Mouse (Mus musculus) kidney, adult 2 months (tissue): ENCODE measurements around the gene Tfap4. TPM values are rescaled to one million over a fixed set of nuclear protein-coding genes. Genes with fewer than 3 reads are reported as not detected.
"Not testable (repeated sequence)": the region's sequence is repeated elsewhere in the genome, so short reads cannot be mapped to it uniquely, and the experiment has no call there.

ENCODE experiments used
- DNase-seq: peaks from one replicate; pipeline ENCODE4 v3.0.0; 2021
- H3K27ac ChIP-seq: fragments of 200-500 bp; 2 replicates; pipeline ENCODE4 v1.5.1; 2012; ENCODE audit warnings: low read depth, low read length, control low read depth, inconsistent platforms; ENCODE audit not compliant: insufficient read depth
- H3K27me3 ChIP-seq: fragments of 200-500 bp; replicated peaks from 2 replicates; pipeline ENCODE4 v1.6.1; 2012; ENCODE audit warnings: mild to moderate bottlenecking, moderate library complexity, low read length, inconsistent platforms; ENCODE audit not compliant: control insufficient read depth, insufficient read depth
- H3K36me3 ChIP-seq: fragments of 200-500 bp; 2 replicates; pipeline ENCODE4 v1.6.1; 2012; ENCODE audit warnings: mild to moderate bottlenecking, moderate library complexity, low read length, inconsistent platforms; ENCODE audit not compliant: control insufficient read depth, insufficient read depth
- H3K4me1 ChIP-seq: fragments of 200-500 bp; 2 replicates; pipeline ENCODE4 v1.6.1; 2011; ENCODE audit warnings: low read length; ENCODE audit not compliant: control insufficient read depth, insufficient read depth
- H3K4me3 ChIP-seq: fragments of 200-500 bp; 2 replicates; pipeline ENCODE4 v1.5.1; 2011; ENCODE audit warnings: mild to moderate bottlenecking, low read depth, low read length, control low read depth; ENCODE audit not compliant: insufficient read depth
- CTCF ChIP-seq: fragments of 200-500 bp; conservative IDR thresholded peaks from 2 replicates; pipeline ENCODE4 v1.5.1; 2011; ENCODE audit warnings: low read depth, mild to moderate bottlenecking, control low read depth, low read length, moderate library complexity, mixed read lengths; ENCODE audit not compliant: insufficient read depth, insufficient read length
- POLR2A ChIP-seq: fragments of 200-500 bp; IDR thresholded peaks from one replicate; pipeline ENCODE4 v1.6.1; 2011; ENCODE audit warnings: low read depth, low read length, control low read depth
- WGBS: fragments of 180-500 bp; shearing (Covaris S2); methylation state at CpG from one replicate; pipeline ENCODE4 v1.1.7; 2018; 5-methylcytosine and 5-hydroxymethylcytosine counted together
- polyA plus RNA-seq: library from polyadenylated mRNA; depleted of rRNA; stranded (reverse); fragments of >200 nt; gene quantifications from 2 replicates; pipeline ENCODE4 v1.2.3, GENCODE M21; 2012

Gene Tfap4
- polyA plus RNA-seq, 1 experiment: 5.1 TPM

DNA sequence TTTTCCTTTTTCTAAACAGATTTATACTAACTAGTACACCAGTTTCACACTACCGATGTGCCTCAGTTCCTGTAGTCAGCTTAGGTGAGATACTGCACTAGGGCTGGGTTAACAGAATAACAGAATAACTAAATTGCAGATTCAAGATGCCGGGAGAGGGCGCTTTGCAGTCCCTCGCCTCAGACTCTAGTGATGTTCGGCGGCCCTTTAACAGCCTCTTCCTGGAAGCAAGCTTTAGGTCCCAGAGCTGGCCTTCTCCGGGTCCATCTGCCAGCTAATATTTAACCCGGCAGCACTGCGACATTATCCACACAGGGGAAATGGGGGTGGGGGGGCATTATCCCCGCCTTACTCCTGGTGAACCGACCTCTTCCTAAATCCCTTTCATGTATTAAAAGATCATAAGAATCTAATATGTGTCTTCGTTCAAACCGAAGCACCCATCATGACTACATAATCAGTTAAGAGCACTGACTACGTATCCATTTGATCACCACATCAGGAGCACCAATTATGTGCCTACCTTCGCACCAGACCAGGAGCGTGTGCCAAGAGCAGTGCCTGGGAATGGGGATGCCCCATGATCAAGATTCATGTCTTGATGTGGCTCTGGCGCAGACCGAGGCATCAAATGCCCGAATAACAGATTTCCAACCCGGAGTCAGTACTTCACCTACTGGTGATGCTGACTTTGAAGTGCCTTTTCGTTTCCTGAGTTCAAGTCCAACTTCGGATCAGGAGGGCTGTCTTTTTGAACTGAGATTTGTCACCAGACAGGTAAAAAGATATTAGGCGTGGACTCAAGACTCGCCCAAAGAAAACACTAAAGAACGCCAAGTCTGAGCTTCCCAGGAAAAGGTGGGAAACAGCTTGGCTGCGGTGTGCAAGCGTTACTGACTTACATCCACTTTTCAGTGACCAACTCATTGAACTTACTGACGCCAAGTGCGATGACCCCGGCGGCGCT is 33.5 kb upstream of the Tfap4 start:
- TF ChIP-seq POLR2A (no peak), CTCF (peak; percentile 53)
- 8% methylated on average over 32 of the region's 32 CpGs for WGBS
- peak overlapping the region; percentile 96 for H3K27ac ChIP-seq
- H3K4me1 ChIP-seq: peaks cover 24% of the 10 kb centered on the region
- H3K27me3 ChIP-seq: no peaks in the 10 kb centered on the region
- peak; percentile 92 for DNase-seq
- H3K36me3 ChIP-seq: no peaks in the 10 kb centered on the region
- peak overlapping the region; percentile 81 for H3K4me3 ChIP-seq

DNA sequence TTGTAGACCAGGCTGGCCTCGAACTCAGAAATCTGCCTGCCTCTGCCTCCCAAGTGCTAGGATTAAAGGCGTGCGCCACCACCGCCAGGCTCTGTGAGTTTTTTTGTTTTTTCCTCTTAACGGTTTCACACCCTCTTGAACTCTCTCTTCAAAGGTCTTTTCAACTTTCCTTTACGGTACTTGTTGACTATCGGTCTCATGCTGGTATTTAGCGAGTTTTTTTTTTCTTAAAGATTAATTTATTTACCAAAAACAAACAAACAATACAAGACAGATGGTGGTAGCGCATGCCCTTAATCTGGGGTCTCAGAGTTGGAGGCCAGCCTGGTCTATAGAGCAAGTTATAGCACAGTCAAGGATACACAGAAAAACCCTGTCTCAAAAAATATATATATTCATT is 30.6 kb upstream of the Tfap4 start:
- Histone ChIP-seq H3K27ac (no peak overlapping the region), H3K36me3 (no peaks in the 10 kb centered on the region), H3K4me1 (peaks cover 16% of the 10 kb centered on the region), H3K27me3 (no peaks in the 10 kb centered on the region), H3K4me3 (no peak overlapping the region)
- 94% methylated on average over 9 of the region's 9 CpGs for whole genome bisulfite sequencing
- no peak for DNase-seq
- no peak for TF ChIP-seq CTCF
- TF ChIP-seq POLR2A: no peak

DNA sequence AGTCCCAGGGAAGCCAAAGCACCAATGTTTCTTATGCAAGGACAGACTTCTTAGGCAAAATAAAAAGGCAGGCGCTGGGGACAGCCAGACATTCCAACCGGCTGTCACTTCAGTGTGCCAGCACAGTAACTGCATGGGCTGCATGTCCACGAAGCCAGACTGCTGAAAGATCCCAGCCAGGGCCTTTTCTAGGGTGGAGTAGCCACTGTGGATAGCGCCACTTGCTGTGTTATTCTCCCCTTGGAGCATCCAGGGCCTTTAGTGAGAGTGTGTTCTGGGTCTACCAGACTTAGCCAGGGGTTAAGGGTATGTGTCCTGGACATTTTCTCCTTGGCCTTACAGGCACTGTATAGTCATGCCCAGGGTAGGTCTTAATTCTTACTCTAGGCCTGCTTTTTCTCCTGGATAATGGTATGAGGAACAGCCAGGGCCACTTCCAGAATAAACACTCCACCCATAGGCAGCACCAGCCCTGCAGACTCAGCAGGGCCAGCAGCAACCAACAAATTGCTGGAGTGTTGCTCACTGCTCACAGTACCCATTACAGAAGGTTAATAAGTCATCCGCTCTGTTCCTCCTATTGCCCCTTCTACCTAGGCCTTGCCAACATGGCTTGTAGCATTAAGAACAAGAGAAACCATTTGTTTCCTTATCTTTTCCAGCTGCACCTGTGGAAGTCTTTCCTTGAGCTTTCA is 28.0 kb upstream of the Tfap4 start:
- peaks cover 10% of the 10 kb centered on the region for H3K4me1 ChIP-seq
- WGBS: 29% methylated on average over 5 of the region's 5 CpGs
- no peaks in the 10 kb centered on the region for H3K36me3 ChIP-seq
- TF ChIP-seq CTCF (no peak), POLR2A (no peak)
- peak overlapping the region; percentile 65 for H3K27ac ChIP-seq
- peak; percentile 90 for DNase-seq
- H3K27me3 ChIP-seq: no peaks in the 10 kb centered on the region
- H3K4me3 ChIP-seq: no peak overlapping the region

DNA sequence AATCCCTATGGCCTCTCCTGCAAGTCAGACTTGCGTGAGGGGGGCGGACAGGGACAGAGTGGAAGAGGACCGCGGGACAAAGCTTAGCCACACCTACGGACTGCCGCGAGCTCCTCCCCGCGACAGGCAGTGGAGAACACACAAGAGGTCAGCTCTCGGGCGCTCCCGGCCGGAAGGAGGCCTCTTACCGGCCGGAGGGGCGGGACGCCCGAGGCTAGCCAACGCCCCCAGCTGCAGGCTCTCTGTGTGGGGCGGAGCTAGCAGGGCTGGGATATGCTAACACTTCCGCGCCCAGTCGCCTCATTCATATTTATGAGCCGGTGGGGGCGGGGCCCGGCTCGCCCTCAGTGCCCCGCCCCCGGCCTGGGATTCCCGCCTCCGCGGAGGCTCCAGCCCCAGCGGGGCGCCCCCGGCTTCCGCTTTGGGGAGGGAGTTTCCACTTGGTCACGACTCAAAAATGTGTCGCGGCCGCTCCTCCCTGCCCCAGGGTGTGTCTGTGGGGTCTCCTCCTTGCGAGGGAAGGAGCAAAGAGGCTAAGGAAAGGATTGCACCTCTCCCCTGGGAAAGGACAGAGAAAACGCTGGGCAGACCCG is 27.0 kb upstream of the Tfap4 start:
- Histone ChIP-seq H3K4me3 (peak overlapping the region; percentile 58), H3K4me1 (peaks cover 10% of the 10 kb centered on the region), H3K36me3 (no peaks in the 10 kb centered on the region), H3K27ac (peak overlapping the region; percentile 85), H3K27me3 (no peaks in the 10 kb centered on the region)
- peak; percentile 99 for DNase-seq
- 0 out of 2 replicates have a peak, but pooled peaks have one; percentile 8 for TF ChIP-seq CTCF
- peak; percentile 19 for TF ChIP-seq POLR2A
- under 1% methylated on average over 43 of the region's 43 CpGs for WGBS

DNA sequence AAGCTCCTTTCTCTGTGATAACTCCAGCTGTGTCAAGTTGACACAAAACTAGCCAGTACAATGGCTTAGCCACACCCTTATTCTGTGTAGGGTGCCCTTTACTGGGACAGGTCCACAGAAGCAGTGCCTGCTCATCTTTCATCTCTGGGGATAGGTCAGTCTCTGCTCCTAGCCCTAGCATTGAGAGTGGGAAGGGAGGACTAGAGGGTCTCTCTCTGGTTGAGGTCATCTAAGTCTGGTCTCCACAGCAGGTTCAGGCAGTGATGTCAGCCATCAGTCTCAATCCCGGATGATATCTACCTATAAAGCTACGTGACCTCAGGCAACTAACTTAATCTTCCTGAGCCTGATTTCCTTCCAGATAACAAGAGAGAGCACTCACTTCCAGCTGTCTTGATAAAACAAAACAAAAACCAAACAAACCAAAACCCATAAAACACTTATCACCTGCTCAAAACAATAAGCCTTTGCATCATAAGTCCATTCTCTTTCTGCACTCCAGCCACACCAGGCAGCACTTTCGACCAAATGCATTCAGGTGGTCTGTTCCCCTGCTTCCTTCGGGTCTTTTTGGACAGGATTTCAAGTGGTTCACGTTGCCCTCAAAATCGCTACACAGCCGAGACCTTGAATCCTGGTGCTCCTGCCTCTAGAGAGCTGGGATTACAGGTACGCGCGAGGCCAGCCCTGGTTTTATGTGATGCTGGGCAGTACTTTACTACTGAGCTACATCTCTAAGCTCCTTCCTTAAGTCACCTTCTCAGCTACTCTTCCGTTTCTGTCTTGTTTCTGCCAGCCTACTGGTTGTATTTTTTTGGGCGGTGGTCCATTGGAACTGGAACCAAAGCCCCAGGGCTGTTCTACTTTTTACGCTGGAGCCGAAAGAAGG is 26.2 kb upstream of the Tfap4 start:
- 11% methylated on average over 14 of the region's 14 CpGs for WGBS
- no peak for TF ChIP-seq POLR2A
- TF ChIP-seq CTCF: no peak
- Histone ChIP-seq H3K27me3 (no peaks in the 10 kb centered on the region), H3K27ac (peak overlapping the region; percentile 85), H3K4me3 (peak overlapping the region; percentile 58), H3K36me3 (no peaks in the 10 kb centered on the region), H3K4me1 (peaks cover 10% of the 10 kb centered on the region)
- DNase-seq: no peak

DNA sequence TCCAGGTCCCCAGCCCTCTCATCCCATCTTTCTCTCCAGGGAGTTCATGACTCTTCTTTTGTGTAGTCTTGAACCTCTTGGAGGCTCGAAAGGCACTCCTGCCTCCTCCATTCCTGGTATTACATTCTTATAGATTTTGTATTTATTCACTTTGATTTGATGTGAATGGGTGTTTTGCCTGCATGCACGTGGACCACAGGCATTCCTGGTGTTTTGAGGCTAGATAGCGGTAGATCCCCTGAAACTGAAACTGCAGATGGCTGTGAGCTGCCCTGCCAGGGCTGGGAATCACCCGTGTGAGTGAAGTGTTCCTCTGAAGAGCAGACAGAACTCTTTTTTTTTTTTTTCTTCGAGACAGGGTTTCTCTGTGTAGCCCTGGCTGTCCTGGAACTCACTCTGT is 24.8 kb upstream of the Tfap4 start:
- H3K4me3 ChIP-seq: no peak overlapping the region
- no peak for DNase-seq
- no peaks in the 10 kb centered on the region for H3K36me3 ChIP-seq
- TF ChIP-seq POLR2A (no peak), CTCF (no peak)
- 71% methylated on average over 5 of the region's 5 CpGs for WGBS
- peaks cover 10% of the 10 kb centered on the region for H3K4me1 ChIP-seq
- no peaks in the 10 kb centered on the region for H3K27me3 ChIP-seq
- no peak overlapping the region for H3K27ac ChIP-seq

DNA sequence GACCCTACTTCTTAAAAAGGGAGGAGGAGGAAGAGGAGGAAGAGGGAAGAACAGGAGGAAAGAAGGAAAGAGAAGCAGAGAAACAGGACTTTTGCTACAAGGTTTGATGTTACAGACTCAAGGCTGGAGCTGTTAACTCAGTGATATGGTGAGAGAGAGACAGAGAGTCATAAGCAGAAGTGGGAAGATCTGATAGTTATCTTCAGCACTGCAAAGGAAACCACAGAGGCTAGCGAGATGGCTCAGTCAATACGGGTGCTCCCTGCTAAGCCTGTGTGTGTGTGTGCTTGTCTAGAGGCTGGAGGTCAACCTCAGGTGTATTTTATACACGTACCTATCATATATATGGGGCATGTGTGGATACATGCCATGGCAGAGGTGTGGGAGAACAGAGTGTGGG is 24.2 kb upstream of the Tfap4 start:
- H3K4me1 ChIP-seq: peaks cover 10% of the 10 kb centered on the region
- H3K27ac ChIP-seq: no peak overlapping the region
- no peaks in the 10 kb centered on the region for H3K36me3 ChIP-seq
- H3K4me3 ChIP-seq: no peak overlapping the region
- H3K27me3 ChIP-seq: no peaks in the 10 kb centered on the region
- DNase-seq: no peak
- no peak for TF ChIP-seq POLR2A
- TF ChIP-seq CTCF: no peak
- 88% methylated on average over 3 of the region's 3 CpGs for WGBS

DNA sequence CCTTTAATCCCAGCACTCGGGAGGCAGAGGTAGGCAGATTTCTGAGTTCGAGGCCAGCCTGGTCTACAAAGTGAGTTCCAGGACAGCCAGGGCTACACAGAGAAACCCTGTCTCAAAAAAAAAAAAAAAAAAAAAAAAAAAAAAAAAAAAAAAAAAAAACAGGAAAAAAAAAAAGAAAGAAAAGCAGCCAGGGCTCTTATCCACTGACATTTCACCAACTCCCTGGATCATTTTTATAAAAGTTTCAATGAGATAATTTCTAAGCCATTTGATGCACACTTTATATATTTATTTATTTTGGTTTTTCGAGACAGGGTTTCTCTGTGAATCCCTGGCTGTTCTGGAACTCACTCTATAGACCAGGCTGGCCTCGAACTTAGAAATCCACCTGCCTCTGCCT is 21.5 kb upstream of the Tfap4 start:
- not testable (repeated sequence) for H3K4me3 ChIP-seq, DNase-seq, H3K27ac ChIP-seq, H3K27me3 ChIP-seq, H3K4me1 ChIP-seq, H3K36me3 ChIP-seq
- WGBS: 97% methylated on average over 4 of the region's 4 CpGs
